Mouse (Mus musculus) midbrain, embryonic 16.5 days (tissue): ENCODE measurements around the gene Myl3. TPM values are rescaled to one million over a fixed set of nuclear protein-coding genes. Genes with fewer than 3 reads are reported as not detected.

Experiments used
- ATAC-seq: fragments of 200-750 bp; cut with Nextera tagmentation; 2 replicates; pipeline ENCODE4 v1.8.0; 2017; ENCODE audit warnings: moderate TSS enrichment
- H3K27ac ChIP-seq: fragments of 300-500 bp; sonication (generic); 2 replicates; pipeline ENCODE4 v1.5.1; 2014; ENCODE audit warnings: mild to moderate bottlenecking, low read length, mixed read lengths
- H3K27me3 ChIP-seq: fragments of 300-500 bp; sonication (generic); 2 replicates; pipeline ENCODE4 v1.6.1; 2014; ENCODE audit warnings: low read depth, low read length, mixed read lengths; ENCODE audit not compliant: control insufficient read depth, insufficient read depth
- H3K36me3 ChIP-seq: fragments of 300-500 bp; sonication (generic); 2 replicates; pipeline ENCODE4 v1.6.1; 2014; ENCODE audit warnings: mild to moderate bottlenecking, low read length, moderate library complexity, mixed read lengths; ENCODE audit not compliant: control insufficient read depth, insufficient read depth
- H3K4me1 ChIP-seq: fragments of 300-500 bp; sonication (generic); 2 replicates; pipeline ENCODE4 v1.6.1; 2014; ENCODE audit warnings: mild to moderate bottlenecking, low read length, mixed read lengths; ENCODE audit not compliant: control insufficient read depth, insufficient read depth
- H3K4me2 ChIP-seq: fragments of 300-500 bp; sonication (generic); 2 replicates; pipeline ENCODE4 v1.6.1; 2014; ENCODE audit warnings: mild to moderate bottlenecking, low read length, mixed read lengths
- H3K4me3 ChIP-seq: fragments of 300-500 bp; sonication (generic); 2 replicates; pipeline ENCODE4 v1.5.1; 2014; ENCODE audit warnings: low read depth, mild to moderate bottlenecking, low read length, moderate library complexity, mixed read lengths
- H3K9ac ChIP-seq: fragments of 300-500 bp; sonication (generic); 2 replicates; pipeline ENCODE4 v1.6.1; 2014; ENCODE audit warnings: low read depth, low read length, mixed read lengths
- H3K9me3 ChIP-seq: fragments of 300-500 bp; sonication (generic); replicated peaks from 2 replicates; pipeline ENCODE4 v1.6.1; 2014; ENCODE audit warnings: mild to moderate bottlenecking, low read length, mixed read lengths; ENCODE audit not compliant: control insufficient read depth, poor library complexity, severe bottlenecking
- WGBS: fragments of 180-500 bp; shearing (Covaris S2); extraction: QIAGEN DNeasy Blood & Tissue Kit; methylation state at CpG from one replicate; pipeline ENCODE4 v1.1.7; 2014; 5-methylcytosine and 5-hydroxymethylcytosine counted together
- polyA plus RNA-seq: library from polyadenylated mRNA; unstranded; fragments of >200 nt; fragmentation: Nextera tagmentation; extraction: Ambion mirVana; gene quantifications from 2 replicates; pipeline ENCODE4 v1.2.1, GENCODE M21; 2015

The Myl3 gene
- polyA plus RNA-seq, 1 experiment from 2014 or later, result 0.48 TPM

- no peak overlapping the region for H3K9ac ChIP-seq
- no peak for ATAC-seq
- no peak overlapping the region for H3K27ac ChIP-seq
- no peaks in the 10 kb centered on the region for H3K36me3 ChIP-seq
- peaks cover 2% of the 10 kb centered on the region; the same call in 1 of the 2 replicates for H3K4me1 ChIP-seq
- H3K27me3 ChIP-seq, result peaks cover 10% of the 10 kb centered on the region; the same call in 1 of the 2 replicates
- H3K4me2 ChIP-seq, result no peak overlapping the region
- no peak overlapping the region for H3K4me3 ChIP-seq
- WGBS, result 74% methylated on average over 2 of the region's 2 CpGs
- H3K9me3 ChIP-seq, result no peaks in the 10 kb centered on the region
Measured at GRCm38 (mm10) chr9:110748451-110748850, 6.8 kb downstream of the Myl3 start.

GRCm38 (mm10) chr9:110750404-110751187, 8.9 kb downstream of the Myl3 start:
- Histone ChIP-seq H3K9ac (no peak overlapping the region), H3K27me3 (no peaks in the 10 kb centered on the region), H3K36me3 (no peaks in the 10 kb centered on the region), H3K9me3 (no peaks in the 10 kb centered on the region), H3K27ac (no peak overlapping the region), H3K4me3 (no peak overlapping the region), H3K4me1 (no peaks in the 10 kb centered on the region), H3K4me2 (no peak overlapping the region)
- 56% methylated on average over 14 of the region's 14 CpGs for WGBS
- no peak for ATAC-seq

GRCm38 (mm10) chr9:110751412-110751811, 9.8 kb downstream of the Myl3 start:
- ATAC-seq, result no peak
- H3K9ac ChIP-seq, result no peak overlapping the region
- no peaks in the 10 kb centered on the region for H3K36me3 ChIP-seq
- no peak overlapping the region for H3K4me2 ChIP-seq
- H3K27me3 ChIP-seq, result no peaks in the 10 kb centered on the region
- no peak overlapping the region for H3K4me3 ChIP-seq
- no peak overlapping the region for H3K27ac ChIP-seq
- 83% methylated on average over 5 of the region's 5 CpGs for WGBS
- no peaks in the 10 kb centered on the region for H3K4me1 ChIP-seq
- H3K9me3 ChIP-seq, result no peaks in the 10 kb centered on the region

- H3K4me1 ChIP-seq, result no peaks in the 10 kb centered on the region
- no peak overlapping the region for H3K4me3 ChIP-seq
Measured at GRCm38 (mm10) chr9:110752917-110753435, 11.3 kb downstream of the Myl3 start.

GRCm38 (mm10) chr9:110753773-110754172, 12.1 kb downstream of the Myl3 start:
- WGBS, result 77% methylated on average over 4 of the region's 4 CpGs
- ATAC-seq, result no peak
- no peak overlapping the region for H3K4me3 ChIP-seq
- H3K9me3 ChIP-seq, result no peaks in the 10 kb centered on the region
- H3K9ac ChIP-seq, result no peak overlapping the region
- H3K36me3 ChIP-seq, result no peaks in the 10 kb centered on the region
- no peaks in the 10 kb centered on the region for H3K4me1 ChIP-seq
- no peaks in the 10 kb centered on the region for H3K27me3 ChIP-seq
- no peak overlapping the region for H3K27ac ChIP-seq
- no peak overlapping the region for H3K4me2 ChIP-seq

More at GRCm38 (mm10) chr9:110752917-110753435, 11.3 kb downstream of the Myl3 start:
- Histone ChIP-seq H3K9me3 (no peaks in the 10 kb centered on the region), H3K9ac (no peak overlapping the region), H3K27ac (no peak overlapping the region), H3K4me2 (no peak overlapping the region), H3K27me3 (no peaks in the 10 kb centered on the region), H3K36me3 (no peaks in the 10 kb centered on the region)
- no peak for ATAC-seq
- WGBS, result 78% methylated on average over 4 of the region's 4 CpGs

GRCm38 (mm10) chr9:110757816-110758215, 16.2 kb downstream of the Myl3 start:
- Histone ChIP-seq H3K9ac (no peak overlapping the region), H3K27me3 (no peaks in the 10 kb centered on the region), H3K4me1 (no peaks in the 10 kb centered on the region), H3K27ac (no peak overlapping the region), H3K4me2 (no peak overlapping the region), H3K36me3 (no peaks in the 10 kb centered on the region), H3K4me3 (no peak overlapping the region), H3K9me3 (no peaks in the 10 kb centered on the region)
- no peak for ATAC-seq
- 84% methylated on average over 5 of the region's 5 CpGs for WGBS

GRCm38 (mm10) chr9:110758605-110759004, 16.9 kb downstream of the Myl3 start:
- H3K4me3 ChIP-seq, result no peak overlapping the region
- H3K27me3 ChIP-seq, result no peaks in the 10 kb centered on the region
- ATAC-seq, result no peak
- no peak overlapping the region for H3K9ac ChIP-seq
- H3K4me2 ChIP-seq, result no peak overlapping the region
- H3K4me1 ChIP-seq, result no peaks in the 10 kb centered on the region
- WGBS, result 72% methylated on average over 8 of the region's 8 CpGs
- H3K27ac ChIP-seq, result no peak overlapping the region
- no peaks in the 10 kb centered on the region for H3K9me3 ChIP-seq
- no peaks in the 10 kb centered on the region for H3K36me3 ChIP-seq

- H3K4me1 ChIP-seq, result no peaks in the 10 kb centered on the region
- no peak overlapping the region for H3K4me3 ChIP-seq
- H3K27me3 ChIP-seq, result 0 out of 2 replicates have a peak, but pooled peaks cover 2% of the 10 kb centered on the region
- WGBS, result 60% methylated on average over 2 of the region's 2 CpGs
- H3K4me2 ChIP-seq, result no peak overlapping the region
- no peaks in the 10 kb centered on the region for H3K36me3 ChIP-seq
- H3K9me3 ChIP-seq, result no peaks in the 10 kb centered on the region
- no peak for ATAC-seq
- no peak overlapping the region for H3K27ac ChIP-seq
- no peak overlapping the region for H3K9ac ChIP-seq
Measured at GRCm38 (mm10) chr9:110759265-110759664, 17.6 kb downstream of the Myl3 start.

GRCm38 (mm10) chr9:110760886-110761285, 19.2 kb downstream of the Myl3 start:
- Histone ChIP-seq H3K27me3 (0 out of 2 replicates have a peak, but pooled peaks cover 3% of the 10 kb centered on the region), H3K4me1 (no peaks in the 10 kb centered on the region), H3K36me3 (no peaks in the 10 kb centered on the region), H3K27ac (no peak overlapping the region), H3K4me2 (no peak overlapping the region), H3K9me3 (no peaks in the 10 kb centered on the region), H3K4me3 (no peak overlapping the region), H3K9ac (no peak overlapping the region)
- ATAC-seq, result no peak
- 86% methylated on average over 8 of the region's 8 CpGs for WGBS
